Mouse (Mus musculus) CD4-positive naive resting alpha-beta T cell, adult 57 days (primary cell): ENCODE results near the gene Vmn2r86. TPM values are rescaled to one million over a fixed set of nuclear protein-coding genes. Genes with fewer than 3 reads are reported as not detected.

Experiments used
- total RNA-seq: library from RNA; stranded (reverse); gene quantifications from one replicate; pipeline ENCODE4 v1.2.4, GENCODE M21; 2023

Gene Vmn2r86
- total RNA-seq = not detected

GRCm38 (mm10) chr10:130455950-130456349 is at the start of gene Vmn2r86:
Gene Vmn2r86 (minus strand): TSS chr10:130456050.

GRCm38 (mm10) chr10:130497296-130497695 is 41.4 kb upstream of the Vmn2r86 start, which contains the start of gene Vmn2r87:
Gene Vmn2r87 (minus strand): TSS chr10:130497396.

GRCm38 (mm10) chr10:130429603-130430002 is 26.2 kb downstream of the Vmn2r86 start, which contains the start of gene Vmn2r85:
Gene Vmn2r85 (minus strand): TSS chr10:130429703.

GRCm38 (mm10) chr10:130394232-130394631 is 61.6 kb downstream of the Vmn2r86 start, which contains the start of gene Vmn2r84:
Gene Vmn2r84 (minus strand): TSS chr10:130394332.

Other genes starting within 250 kb of the Vmn2r86 start
- not detected for gene Olfr827, start 241.6 kb downstream of the Vmn2r86 start, total RNA-seq
- not detected for gene Neurod4, start 175.8 kb downstream of the Vmn2r86 start, total RNA-seq
- gene Tespa1, start 133.2 kb downstream of the Vmn2r86 start, total RNA-seq = 124 TPM
- gene Vmn2r84, start 61.7 kb downstream of the Vmn2r86 start, total RNA-seq = not detected
- not detected for gene Vmn2r85, start 26.3 kb downstream of the Vmn2r86 start, total RNA-seq
- not detected for gene Vmn2r87, start 41.3 kb upstream of the Vmn2r86 start, total RNA-seq